Mouse (Mus musculus) right cerebral cortex, postnatal 10 days (tissue): ENCODE results near the gene Gpr88.
A peak's percentile ranks its signal among the peaks of the same experiment; 100 is the strongest.
"Not testable (repeated sequence)": the region's sequence is repeated elsewhere in the genome, so short reads cannot be mapped to it uniquely, and the experiment has no call there.

Source experiments
- DNase-seq, 2 experiments: peaks; one replicate each; pipeline ENCODE4 v3.0.0; 2021; ENCODE audit warnings: low spot score in 2 of 2

Gene Gpr88

DNA sequence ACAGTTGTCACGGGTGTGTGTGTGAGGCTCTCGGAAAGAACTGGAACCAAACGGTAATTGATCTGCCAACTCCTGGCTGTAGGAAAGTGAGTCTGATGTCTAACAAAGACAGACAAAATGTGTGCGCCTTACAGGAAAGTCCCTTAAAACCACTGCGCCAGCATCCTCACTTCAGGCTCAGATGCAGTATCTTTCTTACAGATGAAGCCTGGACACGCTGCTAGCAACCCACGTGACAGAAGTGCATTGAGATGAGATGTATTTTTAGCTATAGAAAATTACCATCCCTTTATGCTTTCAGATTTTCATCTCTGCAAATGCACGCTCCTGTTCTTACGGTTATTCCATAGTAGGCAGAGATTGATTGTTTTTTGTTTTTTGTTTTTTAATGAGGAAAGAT, 10.6 kb downstream of the Gpr88 start:
- peak; percentile 55 to 58 for DNase-seq

DNA sequence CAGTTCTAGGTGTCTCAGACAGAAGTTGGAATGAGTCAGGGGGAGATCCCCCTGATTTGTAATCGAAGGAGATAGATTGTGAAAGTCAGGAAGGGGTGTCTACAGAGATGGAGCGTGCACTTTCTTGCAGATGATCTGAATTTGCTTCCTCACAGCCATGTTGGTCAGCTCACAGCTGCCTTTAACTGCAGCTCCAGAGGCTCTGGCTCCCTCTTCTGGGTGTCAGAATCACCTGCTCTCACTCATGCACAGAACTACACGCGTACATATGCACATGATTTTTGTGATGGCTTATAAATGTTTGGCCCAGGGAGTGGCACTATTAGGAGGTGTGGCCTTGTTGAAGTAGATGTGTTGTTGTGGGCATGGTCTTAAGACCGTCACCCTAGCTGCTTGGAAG, 15.8 kb downstream of the Gpr88 start:
- no peak for DNase-seq

DNA sequence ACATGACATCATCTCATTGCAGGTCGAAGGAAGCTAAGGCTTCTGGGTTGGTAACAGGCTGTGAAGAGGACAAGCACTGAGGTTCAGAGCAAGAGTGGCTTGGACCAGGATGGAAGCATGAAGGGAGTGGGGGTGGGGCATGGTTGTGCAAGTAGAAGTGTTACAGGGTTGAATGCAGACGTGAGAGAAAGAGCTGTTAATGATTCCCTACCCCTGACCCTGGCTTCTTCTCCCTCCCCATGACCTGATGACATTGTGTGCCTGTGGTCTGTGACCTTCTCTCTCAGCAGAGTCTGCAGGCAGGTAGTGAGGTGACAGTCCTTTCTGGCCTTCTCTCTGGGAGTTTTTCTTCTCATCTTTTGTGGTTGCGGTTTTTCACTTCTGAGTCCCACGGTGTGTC, 16.4 kb downstream of the Gpr88 start:
- DNase-seq, result no peak

DNA sequence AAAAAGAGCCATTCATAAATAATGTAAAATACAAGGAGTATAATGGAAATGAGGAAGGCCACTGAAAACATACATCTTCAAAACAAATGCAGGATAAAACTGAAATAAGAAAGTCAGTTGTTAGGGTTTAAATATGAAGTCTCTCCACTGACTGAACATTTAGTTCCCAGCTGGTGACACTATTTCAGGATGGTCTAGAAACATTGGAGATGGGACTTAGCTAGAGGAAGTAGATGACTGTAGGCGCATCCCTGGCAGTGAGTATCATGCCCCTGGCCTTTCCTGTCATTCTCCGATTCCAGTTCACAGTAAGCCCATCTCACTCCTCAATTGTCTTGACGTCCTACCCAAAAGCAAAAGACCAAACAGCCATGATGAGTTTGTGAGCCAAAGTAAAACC, 19.8 kb downstream of the Gpr88 start:
- no peak for DNase-seq

DNA sequence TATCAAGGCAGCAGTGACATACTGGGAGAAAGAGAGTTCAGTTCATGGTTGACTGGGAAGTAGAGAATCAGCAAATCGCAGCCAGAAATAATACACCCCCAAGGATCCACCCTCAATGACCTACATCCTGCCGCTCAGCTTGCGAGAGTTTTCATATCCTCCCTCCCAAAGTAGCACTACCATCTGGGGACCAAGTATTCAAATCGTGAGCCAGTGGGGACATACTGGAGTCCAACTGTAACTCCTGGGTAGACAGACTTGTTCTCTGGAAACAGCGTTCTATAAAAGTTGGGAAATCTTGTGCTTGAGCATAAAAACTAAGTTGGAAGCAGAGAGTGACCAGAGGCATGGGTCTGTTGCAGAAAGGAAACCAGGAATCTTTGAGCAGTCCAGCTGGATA, 20.5 kb downstream of the Gpr88 start:
- DNase-seq, result no peak

DNA sequence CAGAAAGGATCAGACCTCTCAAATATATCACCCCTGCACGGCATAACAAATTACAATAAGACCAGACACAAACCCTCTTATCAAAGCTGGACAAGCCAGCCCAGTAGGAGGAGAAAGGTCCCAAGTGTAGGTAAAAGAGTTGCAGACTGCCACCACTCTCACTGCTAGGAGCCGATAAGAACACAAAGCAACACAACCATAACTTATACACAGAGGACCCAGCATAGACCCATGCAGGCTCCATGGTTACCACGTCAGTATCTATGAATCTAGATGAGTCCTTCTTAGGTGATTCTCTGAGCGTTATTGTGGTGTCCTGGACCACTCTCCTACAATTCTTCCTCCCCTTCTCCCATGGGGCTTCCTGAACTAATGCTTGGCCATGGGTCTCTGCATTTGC, 24.0 kb downstream of the Gpr88 start:
- no peak for DNase-seq

DNA sequence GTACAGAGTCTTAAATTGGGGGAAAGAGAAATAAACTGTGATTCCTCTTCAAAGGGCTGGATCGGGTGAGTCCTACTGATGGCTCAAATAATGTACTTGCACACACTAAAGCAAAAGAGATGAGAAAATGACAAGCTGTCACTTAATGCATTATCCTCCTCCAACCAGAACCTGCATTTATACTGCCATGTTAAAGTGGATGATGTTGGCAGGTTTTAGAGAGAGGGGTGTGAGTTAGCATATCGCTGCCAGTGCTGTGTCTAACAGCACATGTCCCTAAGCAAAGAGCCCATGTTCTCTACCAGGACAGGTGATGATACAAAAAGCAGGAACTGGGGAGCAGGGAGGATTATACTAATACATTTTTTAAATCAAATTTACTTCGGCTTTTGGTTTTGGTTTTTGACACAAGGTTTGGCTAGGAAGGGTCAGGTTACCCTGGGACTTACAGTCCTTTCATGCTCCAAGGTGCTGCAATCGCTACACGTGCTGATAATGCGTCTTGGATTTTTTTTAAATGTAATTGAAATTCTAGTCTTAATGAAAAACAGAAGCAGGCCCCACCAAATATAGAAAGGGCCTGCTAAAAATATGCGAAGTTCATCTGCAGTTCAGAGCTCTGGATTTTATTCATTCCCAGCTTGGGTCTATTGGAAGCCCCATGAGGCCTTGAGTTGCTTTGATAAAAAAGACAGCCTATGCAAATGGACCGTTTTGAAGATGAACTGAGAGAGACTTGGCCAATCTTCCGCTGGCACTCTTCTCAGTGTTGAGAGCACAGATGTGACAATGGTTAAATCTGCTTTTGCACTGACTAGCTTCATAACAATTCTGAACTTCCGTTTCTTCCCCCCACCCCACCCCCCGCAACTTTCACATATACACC, 24.7 kb downstream of the Gpr88 start:
- DNase-seq, result no peak

DNA sequence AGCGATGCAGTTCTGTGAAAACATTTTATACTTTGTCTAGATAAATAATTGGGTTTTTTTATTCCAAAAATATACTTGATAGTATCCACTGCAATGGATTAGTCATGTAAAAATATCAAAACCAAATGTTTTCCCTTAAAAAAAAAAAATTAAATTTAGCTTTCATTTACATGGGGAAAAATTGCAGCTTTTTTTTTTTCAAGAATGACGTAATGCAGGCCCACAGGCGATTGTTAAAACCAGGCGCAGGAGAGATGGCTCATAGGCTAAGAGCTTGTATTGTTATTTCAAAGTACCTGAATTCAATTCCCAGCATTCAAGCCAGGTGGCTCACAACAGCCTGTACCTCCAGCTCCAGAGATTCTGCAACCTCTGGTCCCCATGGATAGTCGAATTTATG, 25.9 kb downstream of the Gpr88 start:
- no peak for DNase-seq

DNA sequence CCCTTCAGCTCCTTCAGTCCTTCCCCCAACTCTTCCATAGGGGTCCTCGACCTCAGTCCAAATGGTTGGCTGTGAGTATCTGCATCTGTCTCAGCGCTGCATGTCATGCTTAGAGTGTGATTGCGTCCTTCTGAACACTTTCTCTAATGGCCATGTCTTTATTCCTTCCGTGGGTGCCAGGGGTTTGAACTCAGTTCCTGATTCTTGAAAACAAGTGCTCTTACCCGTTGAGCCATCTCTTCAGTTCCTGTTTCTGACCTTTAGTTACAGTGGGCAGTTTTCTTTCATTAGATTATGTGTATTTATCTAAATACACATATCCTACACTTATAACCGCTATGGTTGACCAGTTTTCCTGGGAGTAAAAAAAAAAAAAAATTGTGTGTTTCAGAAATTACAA, 26.4 kb downstream of the Gpr88 start:
- DNase-seq, result no peak

DNA sequence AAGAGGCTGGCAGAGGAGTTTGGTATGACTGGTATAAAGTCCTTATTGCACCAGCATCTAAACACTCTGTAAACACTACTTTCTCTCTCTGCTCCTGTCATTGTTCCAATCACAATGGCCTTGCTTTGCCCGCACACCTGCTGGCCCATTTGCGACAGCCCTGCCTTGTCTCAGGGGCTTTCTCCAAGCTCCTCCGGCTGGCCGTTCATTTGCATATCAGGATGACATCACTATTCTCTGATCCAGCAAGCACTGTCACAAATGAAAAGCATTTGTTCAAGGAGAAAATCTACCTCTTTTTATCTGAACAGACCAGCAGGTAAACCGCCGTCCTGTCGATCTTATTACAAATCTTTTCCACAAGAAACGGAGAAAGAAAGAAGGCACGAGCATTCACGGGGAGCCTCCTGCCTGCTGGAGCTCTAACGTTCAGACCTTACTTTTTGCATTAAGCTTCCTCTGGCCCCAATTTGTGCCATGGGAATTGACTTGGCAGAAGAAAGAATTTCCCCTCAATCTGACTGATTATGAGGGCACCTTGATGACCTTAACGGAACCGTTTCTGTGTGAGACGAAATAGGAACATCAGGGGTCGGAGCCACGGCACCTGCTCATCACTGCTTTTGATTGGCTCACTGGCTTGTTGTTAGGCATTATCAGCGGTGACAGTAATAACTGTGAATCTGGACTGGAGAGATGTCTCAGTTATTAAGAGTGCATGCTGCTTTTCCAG, 30.6 kb downstream of the Gpr88 start:
- DNase-seq, result no peak

DNA sequence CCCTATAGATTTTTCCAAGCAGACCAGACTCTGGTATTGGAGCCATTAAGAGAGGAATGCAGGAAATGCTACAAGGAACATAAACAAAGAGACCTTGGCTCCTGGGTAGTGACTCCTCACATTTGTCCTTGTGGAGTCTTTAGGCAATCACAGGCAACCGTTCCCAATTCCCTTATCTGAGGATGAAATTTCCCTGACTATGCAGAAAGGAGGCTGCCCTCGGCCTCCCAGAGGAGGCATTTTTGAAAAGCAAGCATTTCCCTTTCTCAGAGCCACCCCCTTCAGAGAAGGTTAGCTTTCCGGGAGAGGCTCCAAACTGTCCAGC, 31.7 kb downstream of the Gpr88 start:
- no peak for DNase-seq

DNA sequence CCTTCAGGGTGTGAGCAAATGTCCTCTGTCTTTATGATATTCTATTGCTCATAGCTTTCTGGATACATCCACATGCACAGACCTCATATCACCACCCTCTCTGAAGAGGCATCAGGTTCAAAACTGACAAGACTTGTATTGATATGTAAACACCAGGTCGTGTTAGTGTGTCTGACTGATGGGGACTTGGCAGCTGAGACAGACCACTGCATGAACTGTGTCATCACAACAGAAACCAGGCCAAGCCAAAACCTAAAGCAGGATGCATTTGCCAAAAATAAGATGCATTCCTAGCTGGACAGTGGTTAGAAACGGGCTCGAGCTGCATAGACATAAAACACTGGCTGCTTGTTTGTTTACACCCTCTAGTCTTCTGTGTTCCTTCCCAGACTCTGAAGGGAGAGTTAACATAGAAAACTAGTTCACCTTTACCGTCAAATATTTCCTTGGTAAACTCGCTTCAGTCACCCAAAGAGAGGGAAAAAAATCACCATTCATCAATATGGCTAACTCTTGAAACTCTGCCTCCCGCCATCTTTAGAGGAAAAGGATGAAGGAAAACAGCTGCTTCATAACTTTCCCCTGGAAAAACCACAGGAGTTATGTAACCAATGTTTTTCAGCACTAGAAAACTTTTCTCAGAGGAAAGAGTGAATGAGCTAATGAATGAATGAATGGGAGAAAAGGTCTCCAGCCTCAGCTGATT, 32.2 kb downstream of the Gpr88 start:
- no peak for DNase-seq

DNA sequence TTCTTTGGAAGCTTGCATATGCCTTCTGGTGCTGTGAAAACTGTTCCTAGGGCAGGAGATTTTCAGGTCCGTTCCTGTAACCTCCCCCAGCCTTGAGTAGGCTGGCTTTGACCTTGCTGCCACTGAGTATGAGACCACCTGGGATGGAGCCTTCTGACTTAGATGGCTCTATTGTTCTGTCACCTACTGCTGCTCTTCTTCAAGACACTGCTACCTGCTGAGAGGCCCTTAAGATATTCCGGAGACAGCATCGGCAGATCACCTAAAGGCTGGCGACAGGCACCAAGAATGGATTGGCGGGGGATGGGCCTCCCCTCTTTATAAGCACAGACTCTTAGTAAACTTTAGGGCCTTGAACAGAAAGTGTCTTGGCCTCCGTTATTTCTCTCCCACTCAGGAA, 35.9 kb downstream of the Gpr88 start:
- not testable (repeated sequence) for DNase-seq

DNA sequence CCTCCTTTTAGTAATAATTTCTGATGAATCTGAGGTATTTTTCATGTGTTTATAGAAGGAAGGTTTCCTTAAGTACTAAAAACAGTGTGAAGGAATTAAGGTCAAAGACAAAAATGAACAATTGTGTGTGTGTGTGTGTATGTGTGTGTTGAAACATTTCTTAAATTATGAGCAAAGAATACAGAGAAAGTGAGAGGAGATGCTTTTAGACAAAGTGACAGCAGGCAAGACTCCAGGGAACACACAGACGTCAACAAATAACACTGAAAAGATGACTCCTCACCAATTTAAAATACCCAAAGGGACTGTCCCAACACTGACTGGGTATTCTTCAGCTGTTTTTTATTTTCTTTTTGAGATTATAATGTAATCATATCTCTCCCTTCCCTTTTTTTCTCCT, 37.0 kb downstream of the Gpr88 start:
- DNase-seq, result no peak

DNA sequence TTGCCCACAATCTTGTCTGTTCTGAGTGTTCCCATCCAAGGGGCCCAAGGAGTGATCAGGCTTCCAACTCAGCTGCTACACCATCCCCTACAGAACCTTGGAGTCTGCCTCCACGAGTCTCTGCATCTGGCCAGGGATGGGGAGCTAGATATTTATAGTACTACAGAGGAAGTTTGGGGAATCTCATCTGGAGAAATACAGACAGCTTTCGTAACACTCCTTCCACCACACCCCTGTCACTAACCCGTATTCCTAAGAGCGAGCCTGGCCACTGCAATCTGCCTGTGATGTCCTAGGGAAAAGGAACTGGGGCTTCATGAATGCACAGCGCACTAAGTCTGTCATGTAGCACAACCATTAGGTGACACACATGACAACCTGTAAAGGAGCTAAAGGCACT, 41.7 kb downstream of the Gpr88 start:
- no peak for DNase-seq

DNA sequence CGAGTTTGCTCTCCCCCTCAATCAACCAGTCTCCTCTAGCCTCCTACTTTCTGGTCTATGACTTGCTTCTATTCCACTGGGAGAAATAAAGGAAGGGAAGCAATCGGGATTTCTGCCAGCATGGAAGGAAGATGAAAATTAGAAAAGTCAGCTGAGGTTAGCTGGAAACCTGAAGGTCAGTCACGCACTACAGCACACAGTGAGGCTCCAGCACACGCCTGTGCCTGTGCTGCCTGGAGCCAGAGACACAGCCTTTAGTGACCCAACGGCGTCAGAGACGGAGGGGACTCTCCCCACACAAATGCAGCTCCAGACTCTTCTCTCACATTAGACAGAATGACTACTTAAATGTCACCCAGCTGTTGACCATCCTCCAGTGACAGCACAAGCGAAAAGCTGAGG, 42.6 kb downstream of the Gpr88 start:
- no peak for DNase-seq

DNA sequence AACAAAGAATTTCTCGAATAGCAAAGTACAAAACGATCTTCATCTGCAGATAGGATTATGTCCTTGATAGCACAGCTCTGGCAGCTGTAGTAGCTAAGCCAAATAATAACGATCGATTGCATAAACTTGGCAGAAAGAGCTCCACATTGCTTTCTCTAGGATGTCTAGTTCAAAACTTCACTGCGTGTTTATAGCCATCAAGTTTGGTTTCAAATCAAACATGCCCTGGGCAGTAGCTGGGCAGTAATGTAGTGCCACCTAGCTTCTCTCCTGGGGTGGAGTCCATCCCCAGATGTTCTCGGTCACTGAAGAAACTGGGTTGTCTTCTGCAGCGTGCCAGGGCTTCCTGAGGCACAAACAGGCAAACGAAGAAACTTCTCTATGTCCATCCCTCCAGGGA, 44.1 kb downstream of the Gpr88 start:
- DNase-seq, result no peak

DNA sequence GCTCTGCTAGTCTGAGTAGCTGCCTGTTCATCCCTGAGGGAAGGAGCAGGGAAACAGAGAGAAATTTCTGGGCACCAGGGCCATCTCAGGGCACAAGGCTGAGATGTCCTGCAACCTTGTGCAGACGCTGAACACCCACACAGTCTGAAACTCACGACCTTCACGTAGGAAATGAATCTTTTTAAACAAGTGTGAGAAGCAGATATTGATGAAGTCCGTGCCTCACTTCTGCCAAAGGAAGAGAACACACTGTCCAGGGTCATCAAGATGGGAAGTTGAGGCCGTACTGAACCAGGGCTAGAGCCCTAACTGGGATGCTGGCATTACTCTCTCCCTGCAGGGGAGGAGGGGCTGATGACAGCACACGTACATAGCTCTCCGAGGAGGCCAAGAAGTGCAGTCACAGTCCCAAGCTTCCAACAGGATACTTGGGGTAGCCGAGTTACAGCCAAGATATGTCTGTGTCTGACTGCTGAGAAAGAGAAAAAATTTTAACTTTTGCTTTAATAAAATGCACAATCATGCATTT, 46.9 kb downstream of the Gpr88 start:
- no peak for DNase-seq

DNA sequence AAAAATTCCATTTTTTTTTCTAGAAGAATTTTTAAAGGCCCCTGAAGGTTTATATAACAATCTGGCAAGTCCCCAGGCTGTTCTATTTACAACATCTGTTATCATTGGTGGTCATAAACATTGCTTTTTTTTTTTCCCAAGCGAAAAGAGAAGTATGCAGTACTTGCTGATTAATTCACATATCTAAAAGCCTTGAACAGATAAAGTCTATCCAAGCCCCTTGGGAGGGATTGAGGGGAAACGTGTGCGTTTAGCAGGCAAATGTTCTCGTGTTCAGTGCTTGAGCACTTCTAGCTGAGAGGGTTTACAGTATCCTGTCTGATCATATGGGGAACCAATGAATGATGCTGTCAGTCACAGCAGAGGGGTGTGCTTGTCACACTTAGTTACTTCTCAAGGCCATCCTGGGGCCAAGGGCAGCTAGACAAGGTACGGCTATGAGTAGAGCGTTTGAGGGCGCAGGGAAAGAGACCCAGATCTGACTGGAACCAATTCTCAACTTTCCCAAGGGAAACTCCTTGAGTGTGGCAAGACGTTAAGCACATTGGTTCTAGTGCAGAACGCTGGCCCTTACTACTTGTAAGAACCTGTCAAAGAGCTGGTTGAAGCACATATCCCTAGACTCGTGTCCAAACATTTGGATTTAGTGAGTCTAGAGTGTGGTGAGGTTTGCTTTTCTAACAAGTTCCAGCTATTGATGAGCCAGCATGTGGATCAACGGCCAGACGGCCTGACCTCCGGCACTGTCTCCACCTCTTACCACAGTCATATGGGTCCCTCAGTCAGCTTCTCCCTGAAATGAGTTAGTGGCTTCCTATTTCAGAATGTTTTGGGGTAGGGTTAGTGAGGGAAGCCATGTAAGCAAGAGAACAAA, 47.7 kb downstream of the Gpr88 start:
- DNase-seq, result no peak

DNA sequence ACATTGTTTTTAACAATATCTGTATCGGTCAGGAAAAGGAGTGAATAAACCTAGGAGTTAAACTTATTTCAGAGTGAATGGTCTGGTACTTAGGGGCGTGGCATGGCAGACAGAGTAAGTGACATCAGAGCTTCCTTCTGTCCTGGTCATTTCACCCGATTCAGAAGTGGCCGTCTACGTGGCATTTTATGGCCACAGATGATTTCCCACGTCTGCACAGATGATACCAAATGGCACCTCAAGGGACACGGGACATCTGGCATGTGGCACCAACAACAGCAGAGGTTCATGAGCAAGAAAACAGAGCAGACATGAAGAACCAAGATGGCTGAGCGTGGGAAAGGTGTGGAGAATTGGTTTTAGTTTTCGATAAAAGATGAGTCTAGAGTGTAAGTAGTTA, 48.7 kb downstream of the Gpr88 start:
- no peak for DNase-seq

DNA sequence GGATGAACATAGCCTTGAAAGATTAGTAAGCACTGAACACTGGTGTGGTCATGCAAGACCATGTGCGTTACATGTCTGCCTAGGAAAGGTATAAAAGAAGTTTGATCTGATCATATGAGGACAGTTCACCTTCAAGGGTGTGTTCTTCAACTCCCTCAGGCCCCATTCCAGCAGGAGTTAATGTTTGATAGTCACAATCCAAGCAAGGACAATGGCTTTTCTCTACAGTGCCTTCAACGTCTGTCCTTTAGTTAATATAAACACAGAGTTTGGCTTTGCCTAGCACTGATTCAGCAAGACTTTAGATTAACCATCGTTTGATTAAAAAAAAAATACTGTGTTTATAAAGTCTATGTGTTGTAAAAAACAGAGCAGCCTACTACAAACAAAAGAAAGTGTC, 49.4 kb downstream of the Gpr88 start:
- no peak for DNase-seq

DNA sequence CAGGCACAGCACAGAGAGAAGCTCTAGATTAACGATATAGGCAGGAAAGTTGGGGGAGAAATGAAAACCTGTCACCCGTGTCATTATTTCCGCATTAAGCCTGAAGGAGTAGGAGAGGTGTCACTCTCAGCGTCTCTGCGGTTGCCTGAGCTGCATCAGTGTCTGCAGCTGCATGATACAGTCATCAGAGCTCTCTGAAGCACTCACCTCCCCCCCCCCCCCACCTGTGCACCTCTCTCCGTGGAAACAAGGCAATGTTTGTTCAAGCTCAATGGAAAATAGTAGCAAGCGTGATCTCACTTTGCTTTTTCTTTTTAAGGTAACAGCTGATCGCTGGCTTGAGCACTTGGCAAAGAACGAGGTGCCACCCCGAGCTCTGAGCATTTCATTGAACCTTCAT, 53.2 kb downstream of the Gpr88 start:
- DNase-seq, result no peak
